Mouse (Mus musculus) layer of hippocampus, adult 9-11 months (tissue): ENCODE results near the gene Ccs.
A peak's percentile ranks its signal among the peaks of the same experiment; 100 is the strongest.
"Not testable (repeated sequence)": the region's sequence is repeated elsewhere in the genome, so short reads cannot be mapped to it uniquely, and the experiment has no call there.

ENCODE experiments used
- DNase-seq: peaks from one replicate; pipeline ENCODE4 v3.0.0; 2022

The Ccs gene

DNA sequence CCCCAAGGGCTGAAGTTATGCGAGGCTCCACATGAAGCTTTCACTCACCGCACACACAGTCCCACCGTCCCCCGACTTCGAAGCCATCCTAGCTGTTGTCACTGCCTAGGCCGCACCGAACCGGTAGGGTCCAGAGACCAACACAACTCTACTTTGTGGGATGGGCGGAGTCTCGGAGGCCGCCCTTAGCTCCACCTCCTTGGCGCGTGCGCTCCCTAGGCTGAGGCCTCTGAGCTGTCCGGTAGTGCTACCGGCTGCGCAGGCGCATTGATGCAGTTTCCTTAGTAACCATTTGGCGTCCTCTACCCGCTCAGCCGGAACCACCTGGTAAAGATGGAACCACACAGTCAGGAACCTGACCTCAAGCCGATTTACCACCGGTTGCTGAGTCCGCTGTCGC, at the start of gene Ccs, which contains the start of gene Ccdc87:
TSS of gene Ccs (minus strand) at position 184 of the 400 bp plus-strand sequence.
TSS of gene Ccdc87 (plus strand) at position 218 of the 400 bp plus-strand sequence.
- peak; percentile 98 for DNase-seq

DNA sequence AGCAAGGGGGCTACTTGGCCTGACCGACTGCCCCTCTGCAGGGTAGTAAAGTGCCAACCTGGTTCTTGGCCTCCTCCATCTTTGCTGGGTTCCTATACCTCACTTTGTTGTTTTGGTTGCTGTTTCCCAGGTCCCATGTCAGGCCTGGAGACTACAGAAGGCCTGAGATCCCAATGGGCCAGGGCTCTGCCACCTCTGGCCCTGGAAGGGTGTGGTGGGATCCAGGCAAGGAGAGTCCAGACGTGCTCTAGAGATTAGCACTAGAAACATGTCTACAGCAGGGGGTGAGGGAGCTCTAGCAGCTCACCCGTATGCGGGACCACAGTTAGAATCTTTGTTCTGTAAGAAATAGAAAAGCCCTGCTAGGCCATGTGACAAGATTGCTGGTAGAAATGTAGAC, 44.8 kb upstream of the Ccs start:
- DNase-seq, result no peak

DNA sequence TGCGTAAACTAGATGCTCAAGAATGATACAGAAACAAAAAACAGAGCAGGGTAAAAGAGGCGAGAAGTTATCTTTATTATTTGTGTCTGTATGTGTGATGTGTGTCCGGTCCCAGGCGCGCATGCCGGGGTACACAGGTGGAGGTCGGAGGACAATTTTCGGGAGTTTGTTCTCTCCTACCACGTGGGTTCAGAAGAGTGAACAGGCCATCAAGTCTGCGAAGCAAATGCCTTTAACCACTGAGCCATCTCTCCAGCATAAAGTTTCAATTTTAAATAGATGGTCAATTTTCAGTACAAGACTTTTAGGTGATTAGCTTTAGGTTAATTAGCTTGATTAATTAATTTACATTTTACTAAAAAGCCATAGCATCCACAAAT, 40.2 kb upstream of the Ccs start:
- DNase-seq, result no peak

DNA sequence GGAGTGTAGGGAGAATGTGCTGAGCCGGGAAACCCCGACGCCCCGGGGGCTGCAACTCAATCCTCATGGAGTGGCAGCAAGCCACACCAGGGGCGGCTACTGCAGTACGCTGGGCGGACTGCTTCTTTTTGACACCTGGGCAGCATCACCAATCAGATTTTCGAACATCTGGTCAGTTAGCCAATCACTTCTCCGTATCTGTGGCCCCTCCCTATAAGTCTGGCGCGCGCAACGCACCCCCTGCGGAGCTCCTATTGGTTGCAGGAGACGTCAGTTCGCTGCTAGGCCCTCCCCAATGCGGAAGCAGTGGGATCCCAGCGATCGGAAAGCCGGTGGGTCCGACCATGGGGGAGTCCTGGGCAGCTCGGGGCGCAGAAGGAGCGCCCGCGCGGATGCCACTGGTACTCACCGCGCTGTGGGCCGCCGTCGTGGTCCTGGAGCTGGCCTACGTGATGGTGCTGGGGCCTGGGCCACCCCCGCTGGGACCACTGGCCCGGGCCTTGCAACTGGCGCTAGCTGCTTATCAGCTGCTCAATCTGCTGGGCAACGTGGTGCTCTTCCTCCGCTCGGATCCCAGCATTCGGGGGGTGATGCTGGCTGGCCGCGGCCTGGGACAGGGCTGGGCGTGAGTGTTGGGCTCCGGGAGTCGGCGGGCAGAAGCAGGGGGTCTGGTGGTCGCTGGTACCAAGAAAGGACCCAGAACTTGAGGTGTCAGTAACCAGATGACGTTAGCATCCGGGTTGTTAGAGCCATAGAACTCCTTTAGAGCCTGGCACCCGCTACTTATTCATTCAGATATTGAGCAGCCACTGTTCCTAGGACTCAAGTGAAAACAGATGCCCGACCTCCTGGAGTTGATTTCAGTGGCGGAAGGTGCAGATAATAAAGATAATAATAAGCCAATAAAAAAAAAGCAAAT, 39.5 kb upstream of the Ccs start, which contains the start of gene Zdhhc24:
TSS of gene Zdhhc24 (plus strand) at position 264 of the 919 bp plus-strand sequence.
- DNase-seq, result peak; percentile 95

DNA sequence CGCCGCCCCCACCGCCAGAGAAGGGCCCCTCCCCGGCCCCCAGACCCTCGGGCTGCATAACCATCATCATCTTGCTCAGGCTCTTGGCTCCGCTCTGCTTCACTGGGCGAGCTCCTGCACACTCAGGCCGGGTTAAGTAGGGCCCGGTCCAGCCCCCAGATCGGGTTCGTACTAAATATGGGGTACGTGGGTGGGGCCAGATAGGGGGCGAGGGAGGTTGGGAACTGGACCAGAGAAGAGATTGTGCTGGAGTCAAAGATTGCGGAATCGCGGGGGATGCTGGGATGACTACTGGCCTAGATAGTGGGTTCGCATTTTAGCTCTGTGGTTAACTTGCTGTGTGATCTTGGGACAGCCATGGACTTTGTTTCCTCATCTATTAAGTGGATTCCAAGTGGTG, 38.7 kb upstream of the Ccs start, which contains the start of gene Actn3:
TSS of gene Actn3 (minus strand) at position 125 of the 400 bp plus-strand sequence.
- DNase-seq, result no peak

- DNase-seq, result no peak
Measured at GRCm38 (mm10) chr19:4876755-4877154, 37.6 kb upstream of the Ccs start.

GRCm38 (mm10) chr19:4876241-4876640, 37.1 kb upstream of the Ccs start:
- no peak for DNase-seq

DNA sequence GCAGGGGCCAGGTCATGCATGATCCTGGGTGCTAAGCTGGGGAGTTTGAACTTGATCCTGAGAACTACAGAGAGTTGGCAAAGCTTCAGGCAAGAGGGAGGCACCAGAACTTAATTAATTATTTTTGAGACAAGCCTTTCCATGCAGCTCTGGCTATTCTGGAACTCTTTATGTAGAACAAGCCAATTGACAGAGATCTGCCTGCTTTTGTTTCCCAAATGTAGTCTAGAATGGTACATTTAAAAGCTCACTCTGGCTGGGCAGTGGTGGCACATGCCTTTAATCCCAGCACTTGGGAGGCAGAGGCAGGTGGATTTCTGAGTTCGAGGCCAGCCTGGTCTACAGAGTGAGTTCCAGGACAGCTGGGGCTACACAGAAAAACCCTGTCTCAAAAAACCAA, 35.5 kb upstream of the Ccs start:
- DNase-seq, result not testable (repeated sequence)

DNA sequence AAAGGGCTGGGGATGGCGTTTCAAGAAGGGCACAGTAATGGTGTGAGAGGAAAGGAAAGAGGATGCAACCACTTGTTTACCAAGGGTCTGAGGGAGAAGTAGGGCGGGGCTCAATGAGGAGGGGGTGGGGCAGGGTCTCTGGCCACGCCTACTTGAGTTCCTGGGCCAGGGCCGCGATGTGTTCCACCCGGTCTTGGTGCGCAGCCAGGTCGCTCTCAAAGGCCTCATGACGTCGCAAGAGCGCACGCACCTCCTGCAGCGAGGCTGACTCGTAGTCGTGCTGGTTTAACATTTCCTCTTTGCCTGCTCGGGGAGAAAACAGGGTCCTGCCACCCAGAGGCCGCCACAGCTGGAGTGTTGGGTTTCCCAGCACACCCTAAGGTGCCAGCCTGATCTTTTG, 26.0 kb upstream of the Ccs start:
- DNase-seq, result no peak

DNA sequence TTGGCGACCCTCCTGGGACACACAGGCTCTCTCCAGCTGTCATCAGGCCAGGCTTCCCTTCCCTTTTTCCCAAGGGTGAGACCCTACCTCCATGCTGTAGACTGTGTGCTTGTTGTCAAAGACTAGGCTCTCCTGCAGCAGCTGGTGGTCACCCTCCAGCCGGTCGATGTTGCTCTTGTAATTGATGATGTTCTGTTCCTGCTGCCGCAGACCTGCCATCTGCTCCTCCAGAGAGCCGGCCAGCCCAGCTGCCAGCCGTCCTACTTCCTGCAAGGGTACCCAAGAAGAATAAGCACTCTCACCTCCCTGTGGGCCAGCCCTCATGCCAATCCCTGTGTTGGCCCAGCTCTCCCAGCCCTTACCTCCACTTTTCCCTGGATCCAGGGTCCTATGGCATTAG, 23.9 kb upstream of the Ccs start:
- DNase-seq, result no peak

DNA sequence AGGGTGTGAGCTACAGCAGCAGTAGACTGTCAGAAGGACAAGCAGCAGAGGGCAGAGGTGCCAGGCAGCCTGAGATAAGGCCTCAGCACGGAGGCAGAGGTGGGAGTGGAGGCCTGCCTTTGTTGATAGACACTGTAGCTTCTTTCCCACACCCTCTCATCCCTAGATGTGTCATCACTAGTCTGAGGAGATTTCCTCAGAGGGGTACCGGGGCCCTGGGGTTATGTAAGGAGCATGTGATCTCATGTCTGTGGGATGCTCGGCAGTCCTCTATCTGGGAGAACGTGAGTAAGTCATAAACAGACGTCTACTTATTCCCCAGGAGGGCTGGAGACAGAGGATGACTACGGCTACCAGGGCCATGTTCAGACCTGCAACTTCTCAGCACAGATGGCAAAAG, 19.9 kb upstream of the Ccs start:
- no peak for DNase-seq

DNA sequence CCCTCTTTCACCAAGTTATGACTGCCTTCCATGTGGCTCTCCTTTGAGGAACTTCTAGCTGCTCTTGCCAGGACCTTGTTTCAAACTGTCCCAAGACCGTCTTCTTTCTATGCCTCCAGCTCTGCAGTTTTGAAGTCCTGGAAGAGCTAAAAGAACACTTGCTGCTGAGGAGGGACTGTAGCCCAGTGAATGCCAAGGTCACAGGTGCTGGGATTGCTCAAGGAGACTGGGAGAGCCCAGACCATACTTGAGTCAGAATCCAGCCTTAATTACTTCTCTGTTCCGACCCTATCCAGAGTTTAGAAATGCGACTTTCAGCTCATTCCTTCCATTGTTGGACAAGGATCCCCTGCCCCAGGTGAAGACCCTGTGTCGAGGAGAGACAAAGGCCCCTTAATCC, 16.8 kb upstream of the Ccs start:
- no peak for DNase-seq

DNA sequence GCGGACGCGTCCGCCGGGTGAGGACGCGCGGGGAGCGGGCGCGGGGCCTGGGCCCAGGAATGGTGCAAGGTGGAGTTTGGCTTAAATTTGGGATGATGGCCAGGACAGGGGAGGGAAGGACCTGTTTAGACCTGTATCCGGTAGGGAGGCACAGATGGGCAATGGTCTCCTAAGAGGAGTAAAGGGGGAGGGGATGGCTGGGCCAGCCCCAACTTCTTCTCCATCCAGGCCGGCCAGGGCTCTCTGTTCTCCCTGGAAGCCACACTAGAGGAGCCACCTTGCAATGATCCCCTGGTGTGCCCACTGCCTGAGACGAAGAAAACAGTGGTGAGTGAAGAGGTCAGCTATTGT, 16.3 kb upstream of the Ccs start:
- no peak for DNase-seq

DNA sequence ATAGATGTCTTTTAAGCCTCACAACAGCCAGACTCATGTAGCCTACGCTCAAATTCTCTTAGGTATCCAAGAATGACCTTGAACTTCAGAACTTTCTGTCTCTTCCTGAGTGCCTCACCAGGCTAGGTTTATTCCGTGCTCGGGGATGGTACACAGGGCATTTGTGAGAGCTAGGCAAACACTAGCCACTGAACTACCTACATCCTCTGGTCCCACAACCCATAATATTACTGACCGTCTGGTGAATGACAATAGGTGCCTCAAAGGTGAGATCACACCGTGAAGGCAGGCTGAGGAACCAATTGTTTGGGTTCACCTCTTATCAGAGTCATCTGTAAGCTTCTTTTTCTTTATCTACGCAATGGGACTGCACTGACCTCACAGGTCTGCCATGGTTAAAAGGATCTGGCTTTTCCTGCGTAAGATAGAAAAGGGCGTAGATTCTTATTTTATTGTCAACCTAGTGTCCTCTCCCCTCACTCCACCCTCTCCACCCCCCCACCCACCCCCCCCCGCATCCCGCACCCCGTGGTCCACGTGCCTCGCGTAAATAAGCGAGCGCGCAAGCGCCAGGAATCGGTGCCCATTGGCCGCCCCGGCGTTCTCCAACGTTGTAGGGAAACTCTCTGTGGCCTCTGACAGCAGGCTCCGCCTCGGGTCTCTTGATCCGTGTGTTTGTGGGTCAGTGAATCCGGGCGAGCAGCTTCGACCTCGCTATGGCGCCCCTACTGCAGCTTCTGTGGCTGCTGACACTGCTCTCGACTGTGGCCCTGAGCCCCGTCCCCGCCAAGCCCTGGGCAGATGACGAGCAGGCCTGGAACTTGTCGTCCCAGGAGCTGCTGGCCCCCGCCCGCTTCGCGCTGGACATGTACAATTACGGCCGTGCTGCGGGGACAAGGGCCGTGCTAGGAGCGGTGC, 15.7 kb upstream of the Ccs start, which contains the start of gene Ctsf:
TSS of gene Ctsf (plus strand) at position 579 of the 918 bp plus-strand sequence.
- DNase-seq, result peak; percentile 94

GRCm38 (mm10) chr19:4850281-4850680, 11.1 kb upstream of the Ccs start:
- no peak for DNase-seq

DNA sequence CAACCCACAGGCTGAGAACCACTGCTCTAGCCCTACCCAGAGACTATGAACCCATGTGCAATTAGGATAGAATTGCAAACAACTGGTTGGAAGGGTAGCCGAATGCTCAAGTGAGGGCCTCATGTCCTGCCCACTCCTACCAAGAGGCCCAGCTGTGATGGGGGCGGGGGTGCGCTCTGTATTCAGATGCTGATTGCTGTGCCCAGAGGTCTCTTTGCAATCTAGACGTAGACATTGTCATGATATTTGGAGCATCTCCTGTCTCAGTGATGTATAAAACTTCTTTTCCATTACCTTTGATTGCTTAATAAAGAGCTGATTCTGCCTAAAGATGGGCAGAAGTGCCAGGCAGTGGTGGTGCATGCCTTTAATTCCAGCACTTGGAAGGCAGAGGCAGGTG, 10.7 kb upstream of the Ccs start:
- no peak for DNase-seq

DNA sequence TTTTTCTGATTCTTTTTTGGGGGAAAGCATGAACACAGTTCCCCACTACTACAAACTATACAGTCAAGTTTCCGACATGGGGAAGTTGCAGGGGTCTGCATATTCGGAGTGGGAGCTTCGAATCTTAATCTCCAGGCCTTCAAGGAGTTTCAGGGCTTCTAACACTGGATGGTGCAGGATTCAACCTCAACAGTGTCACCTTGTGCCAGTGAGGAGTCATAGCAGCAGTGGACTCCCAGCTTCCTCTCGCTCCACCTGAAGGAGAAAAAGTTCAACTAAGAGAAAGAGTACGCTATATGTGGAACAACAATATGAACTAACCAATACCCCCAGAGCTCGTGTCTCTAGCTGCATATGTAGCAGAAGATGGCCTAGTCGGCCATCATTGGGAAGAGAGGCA, 8.4 kb upstream of the Ccs start:
- DNase-seq, result no peak

GRCm38 (mm10) chr19:4845846-4846245, 6.7 kb upstream of the Ccs start:
- no peak for DNase-seq

- DNase-seq, result no peak
Measured at GRCm38 (mm10) chr19:4842611-4843010, 3.5 kb upstream of the Ccs start.

GRCm38 (mm10) chr19:4840848-4841247, 1.7 kb upstream of the Ccs start:
- DNase-seq, result no peak

GRCm38 (mm10) chr19:4838526-4839140, 499 bp downstream of the Ccs start:
- DNase-seq, result no peak

GRCm38 (mm10) chr19:4837049-4837448, 2.1 kb downstream of the Ccs start:
- DNase-seq, result no peak

DNA sequence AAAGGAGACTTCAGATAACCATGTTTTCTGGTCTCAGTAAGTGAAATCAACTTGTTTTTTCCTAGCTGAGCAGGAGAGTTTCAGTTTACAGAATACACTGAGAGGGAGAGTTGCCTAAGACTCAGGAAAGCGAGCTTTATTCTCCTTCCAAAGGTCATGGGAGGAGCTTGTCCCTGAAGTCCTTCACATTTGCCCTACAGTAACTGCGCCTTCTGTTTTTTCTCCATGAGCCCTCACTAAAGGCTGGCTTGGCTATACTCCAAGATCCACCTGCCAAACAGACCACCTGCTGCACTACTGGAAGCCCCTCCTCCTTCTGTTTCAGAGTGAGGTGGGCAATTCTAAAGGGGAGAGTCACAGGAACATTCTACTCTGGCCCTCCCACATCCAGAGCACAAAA, 3.0 kb downstream of the Ccs start:
- DNase-seq, result no peak
